Mouse (Mus musculus): Measurements from ENCODE around the gene Ugt1a2. TPM values are rescaled to one million over a fixed set of nuclear protein-coding genes. Genes with fewer than 3 reads are reported as not detected.
"Not testable (repeated sequence)": the region's sequence is repeated elsewhere in the genome, so short reads cannot be mapped to it uniquely, and the experiment has no call there.

Gene Ugt1a2
- polyA plus RNA-seq (2014; fragmentation: Nextera tagmentation; extraction: Ambion mirVana) = not detected in 2 replicates

- Histone ChIP-seq H3K4me1 (ENCODE audit: control insufficient read depth, insufficient read depth, low read length) (no peaks in the 10 kb centered on the region), H3K9me3 (replicated peaks; ENCODE audit: control insufficient read depth, low read length) (no peaks in the 10 kb centered on the region; the same call in 1 of the 2 replicates), H3K4me3 (ENCODE audit: low read depth, low read length) (no peak within 1 kb of the TSS), H3K27me3 (ENCODE audit: control insufficient read depth, insufficient read depth, low read length) (no peaks in the 10 kb centered on the region), H3K4me2 (ENCODE audit: low read depth, low read length) (no peak within 1 kb of the TSS), H3K27ac (replicated peaks; ENCODE audit: low read depth, low read length) (no peak within 1 kb of the TSS), H3K9ac (replicated peaks; ENCODE audit: low read length) (no peak within 1 kb of the TSS), H3K36me3 (replicated peaks; ENCODE audit: control insufficient read depth, insufficient read depth, low read depth, low read length) (no peaks in the 10 kb centered on the region)
- DNase-seq (ENCODE audit: low spot score) (no peak), ATAC-seq (replicated peaks; ENCODE audit: insufficient number of reproducible peaks, low FRiP score, low TSS enrichment, low read depth) (no peak)
- WGBS = 86% methylated on average over 7 of the region's 7 CpGs
These were observed at the start of gene Ugt1a2 for GRCm38 (mm10) chr1:88200456-88200855. TSS of gene Ugt1a2 (plus strand) at chr1:88200601.

GRCm38 (mm10) chr1:88158430-88158829, 42.0 kb upstream of the Ugt1a2 start:
- no peak for ATAC-seq (replicated peaks; ENCODE audit: insufficient number of reproducible peaks, low FRiP score, low TSS enrichment, low read depth)
- H3K4me1 ChIP-seq (ENCODE audit: control insufficient read depth, insufficient read depth, low read length) = no peaks in the 10 kb centered on the region

GRCm38 (mm10) chr1:88165711-88166110, 34.7 kb upstream of the Ugt1a2 start, which contains the start of gene Ugt1a5:
TSS of gene Ugt1a5 (plus strand) at chr1:88166012.
- Histone ChIP-seq H3K4me2 (ENCODE audit: low read depth, low read length) (no peak within 1 kb of the TSS), H3K27ac (replicated peaks; ENCODE audit: low read depth, low read length) (no peak within 1 kb of the TSS)
- WGBS = 73% methylated on average over 5 of the region's 5 CpGs

More at GRCm38 (mm10) chr1:88158430-88158829, 42.0 kb upstream of the Ugt1a2 start:
- H3K36me3 ChIP-seq (replicated peaks; ENCODE audit: control insufficient read depth, insufficient read depth, low read depth, low read length) = no peaks in the 10 kb centered on the region
- H3K9ac ChIP-seq (replicated peaks; ENCODE audit: low read length) = no peak overlapping the region
- H3K4me3 ChIP-seq (ENCODE audit: low read depth, low read length) = no peak overlapping the region
- no peak for DNase-seq (ENCODE audit: low spot score)
- H3K9me3 ChIP-seq (replicated peaks; ENCODE audit: control insufficient read depth, low read length) = no peaks in the 10 kb centered on the region
- H3K27ac ChIP-seq (replicated peaks; ENCODE audit: low read depth, low read length) = no peak overlapping the region
- H3K27me3 ChIP-seq (ENCODE audit: control insufficient read depth, insufficient read depth, low read length) = no peaks in the 10 kb centered on the region
- H3K4me2 ChIP-seq (ENCODE audit: low read depth, low read length) = no peak overlapping the region
- 86% methylated on average over 2 of the region's 2 CpGs for WGBS

GRCm38 (mm10) chr1:88172190-88172589, 28.2 kb upstream of the Ugt1a2 start:
- DNase-seq (ENCODE audit: low spot score); H3K36me3 ChIP-seq (replicated peaks; ENCODE audit: control insufficient read depth, insufficient read depth, low read depth, low read length); H3K4me2 ChIP-seq (ENCODE audit: low read depth, low read length); H3K4me1 ChIP-seq (ENCODE audit: control insufficient read depth, insufficient read depth, low read length); H3K9me3 ChIP-seq (replicated peaks; ENCODE audit: control insufficient read depth, low read length); H3K4me3 ChIP-seq (ENCODE audit: low read depth, low read length); H3K9ac ChIP-seq (replicated peaks; ENCODE audit: low read length); ATAC-seq (replicated peaks; ENCODE audit: insufficient number of reproducible peaks, low FRiP score, low TSS enrichment, low read depth); H3K27ac ChIP-seq (replicated peaks; ENCODE audit: low read depth, low read length); H3K27me3 ChIP-seq (ENCODE audit: control insufficient read depth, insufficient read depth, low read length): not testable (repeated sequence)
- WGBS = 89% methylated on average over 5 of the region's 7 CpGs

More at GRCm38 (mm10) chr1:88165711-88166110, 34.7 kb upstream of the Ugt1a2 start, which contains the start of gene Ugt1a5:
- no peaks in the 10 kb centered on the region for H3K4me1 ChIP-seq (ENCODE audit: control insufficient read depth, insufficient read depth, low read length)
- DNase-seq (ENCODE audit: low spot score) (no peak), ATAC-seq (replicated peaks; ENCODE audit: insufficient number of reproducible peaks, low FRiP score, low TSS enrichment, low read depth) (no peak)
- no peaks in the 10 kb centered on the region for H3K9me3 ChIP-seq (replicated peaks; ENCODE audit: control insufficient read depth, low read length)
- no peaks in the 10 kb centered on the region for H3K36me3 ChIP-seq (replicated peaks; ENCODE audit: control insufficient read depth, insufficient read depth, low read depth, low read length)
- H3K9ac ChIP-seq (replicated peaks; ENCODE audit: low read length) = no peak within 1 kb of the TSS
- no peak within 1 kb of the TSS for H3K4me3 ChIP-seq (ENCODE audit: low read depth, low read length)
- no peaks in the 10 kb centered on the region for H3K27me3 ChIP-seq (ENCODE audit: control insufficient read depth, insufficient read depth, low read length)

GRCm38 (mm10) chr1:88179657-88180056, 20.7 kb upstream of the Ugt1a2 start:
- Histone ChIP-seq H3K36me3 (replicated peaks; ENCODE audit: control insufficient read depth, insufficient read depth, low read depth, low read length) (no peaks in the 10 kb centered on the region), H3K4me1 (ENCODE audit: control insufficient read depth, insufficient read depth, low read length) (no peaks in the 10 kb centered on the region), H3K4me2 (ENCODE audit: low read depth, low read length) (no peak overlapping the region), H3K9me3 (replicated peaks; ENCODE audit: control insufficient read depth, low read length) (no peaks in the 10 kb centered on the region), H3K4me3 (ENCODE audit: low read depth, low read length) (no peak overlapping the region), H3K27me3 (ENCODE audit: control insufficient read depth, insufficient read depth, low read length) (no peaks in the 10 kb centered on the region), H3K9ac (replicated peaks; ENCODE audit: low read length) (no peak overlapping the region), H3K27ac (replicated peaks; ENCODE audit: low read depth, low read length) (no peak overlapping the region)
- ATAC-seq (replicated peaks; ENCODE audit: insufficient number of reproducible peaks, low FRiP score, low TSS enrichment, low read depth) = no peak
- DNase-seq (ENCODE audit: low spot score) = no peak
- 69% methylated on average over 1 of the region's 1 CpGs for WGBS

- no peaks in the 10 kb centered on the region for H3K4me1 ChIP-seq (ENCODE audit: control insufficient read depth, insufficient read depth, low read length)
- no peaks in the 10 kb centered on the region for H3K9me3 ChIP-seq (replicated peaks; ENCODE audit: control insufficient read depth, low read length)
- H3K36me3 ChIP-seq (replicated peaks; ENCODE audit: control insufficient read depth, insufficient read depth, low read depth, low read length) = no peaks in the 10 kb centered on the region
- H3K27ac ChIP-seq (replicated peaks; ENCODE audit: low read depth, low read length) = no peak overlapping the region
- H3K4me3 ChIP-seq (ENCODE audit: low read depth, low read length) = no peak overlapping the region
- no peak for DNase-seq (ENCODE audit: low spot score)
- no peak overlapping the region for H3K9ac ChIP-seq (replicated peaks; ENCODE audit: low read length)
- no peak for ATAC-seq (replicated peaks; ENCODE audit: insufficient number of reproducible peaks, low FRiP score, low TSS enrichment, low read depth)
- no peaks in the 10 kb centered on the region for H3K27me3 ChIP-seq (ENCODE audit: control insufficient read depth, insufficient read depth, low read length)
- H3K4me2 ChIP-seq (ENCODE audit: low read depth, low read length) = no peak overlapping the region
- WGBS = 89% methylated on average over 5 of the region's 5 CpGs
These were observed 14.0 kb upstream of the Ugt1a2 start for GRCm38 (mm10) chr1:88186325-88186935.

GRCm38 (mm10) chr1:88192136-88192535, 8.3 kb upstream of the Ugt1a2 start:
- H3K27me3 ChIP-seq (ENCODE audit: control insufficient read depth, insufficient read depth, low read length) = no peaks in the 10 kb centered on the region
- no peak for DNase-seq (ENCODE audit: low spot score)
- no peak overlapping the region for H3K4me3 ChIP-seq (ENCODE audit: low read depth, low read length)
- H3K27ac ChIP-seq (replicated peaks; ENCODE audit: low read depth, low read length) = no peak overlapping the region
- H3K36me3 ChIP-seq (replicated peaks; ENCODE audit: control insufficient read depth, insufficient read depth, low read depth, low read length) = no peaks in the 10 kb centered on the region
- no peaks in the 10 kb centered on the region for H3K9me3 ChIP-seq (replicated peaks; ENCODE audit: control insufficient read depth, low read length)
- no peak overlapping the region for H3K4me2 ChIP-seq (ENCODE audit: low read depth, low read length)
- no peak for ATAC-seq (replicated peaks; ENCODE audit: insufficient number of reproducible peaks, low FRiP score, low TSS enrichment, low read depth)
- H3K4me1 ChIP-seq (ENCODE audit: control insufficient read depth, insufficient read depth, low read length) = no peaks in the 10 kb centered on the region
- 62% methylated on average over 3 of the region's 3 CpGs for WGBS
- H3K9ac ChIP-seq (replicated peaks; ENCODE audit: low read length) = no peak overlapping the region

- H3K27me3 ChIP-seq (ENCODE audit: control insufficient read depth, insufficient read depth, low read length) = no peaks in the 10 kb centered on the region
- H3K4me3 ChIP-seq (ENCODE audit: low read depth, low read length) = no peak overlapping the region
- no peak overlapping the region for H3K4me2 ChIP-seq (ENCODE audit: low read depth, low read length)
- ATAC-seq (replicated peaks; ENCODE audit: insufficient number of reproducible peaks, low FRiP score, low TSS enrichment, low read depth) (no peak), DNase-seq (ENCODE audit: low spot score) (no peak)
- H3K9me3 ChIP-seq (replicated peaks; ENCODE audit: control insufficient read depth, low read length) = no peaks in the 10 kb centered on the region
- 90% methylated on average over 1 of the region's 1 CpGs for WGBS
- no peak overlapping the region for H3K9ac ChIP-seq (replicated peaks; ENCODE audit: low read length)
- H3K36me3 ChIP-seq (replicated peaks; ENCODE audit: control insufficient read depth, insufficient read depth, low read depth, low read length) = no peaks in the 10 kb centered on the region
- H3K4me1 ChIP-seq (ENCODE audit: control insufficient read depth, insufficient read depth, low read length) = no peaks in the 10 kb centered on the region
- H3K27ac ChIP-seq (replicated peaks; ENCODE audit: low read depth, low read length) = no peak overlapping the region
These were observed 4.7 kb upstream of the Ugt1a2 start for GRCm38 (mm10) chr1:88195687-88196086.
